8 mouse cellular contexts compared by ENCODE assay signal in the genomic region with DNA sequence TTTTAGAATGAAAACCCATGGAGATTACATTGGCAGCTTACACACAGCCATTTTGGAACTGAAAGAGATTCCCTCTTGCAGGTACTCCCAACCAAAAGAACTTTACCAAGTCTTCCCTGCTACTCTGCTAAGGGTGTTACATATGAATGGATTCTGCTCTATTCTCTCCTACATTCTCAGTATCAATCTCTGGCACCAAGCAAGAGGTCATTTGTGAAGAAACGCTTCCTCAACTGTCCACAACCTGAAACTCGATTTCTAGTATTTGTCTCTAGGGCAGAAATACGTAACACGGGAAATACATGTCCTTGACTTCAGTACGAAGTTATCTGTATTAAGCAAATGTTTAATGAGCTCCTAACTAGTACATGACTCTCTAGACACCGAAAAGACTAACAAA. TPM values are rescaled to one million over a fixed set of nuclear protein-coding genes. Genes with fewer than 3 reads are reported as not detected.
DNase-seq lines count a peak whose midpoint lies in the region; ATAC-seq and TF ChIP-seq lines count a peak whose summit lies in the region.

No protein-coding gene starts in this region.

- intact Hi-C loops in left cerebral cortex, postnatal 25 days (cut with DNase I) = no loop called here

- no peak for TF ChIP-seq CTCF in lung, adult 2 months (IDR thresholded peaks at IDR 0.05; ENCODE audit: insufficient read depth, low read length)

- H3K9ac ChIP-seq in embryonic facial prominence, embryonic 13.5 days = peak overlapping the region; percentile 87; the same call in 1 of the 2 replicates
- H3K9ac ChIP-seq in neural tube, embryonic 15.5 days (replicated peaks) = 0 out of 2 replicates have a peak overlapping the region, but pooled peaks have one; percentile 59

- no peak for DNase-seq in lung, adult 2 months
- DNase-seq in lung, adult 18-20 months = no peak
- DNase-seq in limb, embryonic 10.5 days (ENCODE audit: low spot score) = no peak
- no peak for DNase-seq in left cerebral cortex, postnatal 25 days (ENCODE audit: low spot score in 2 of 2)
- no peak for DNase-seq in layer of hippocampus, adult 8-10 months (ENCODE audit: low spot score in 2 of 2)
- DNase-seq in yolk sac, embryonic 10.5 days (ENCODE audit: low spot score) = no peak

- TF ChIP-seq POLR2A in lung, adult 2 months (IDR thresholded peaks at IDR 0.05; ENCODE audit: borderline replicate concordance, extremely low read depth, low read depth, low read length) = no peak

- ATAC-seq in embryonic facial prominence, embryonic 13.5 days (ENCODE audit: insufficient number of reproducible peaks, insufficient read depth, low FRiP score, low TSS enrichment, low read depth) = no peak
- ATAC-seq in neural tube, embryonic 15.5 days (ENCODE audit: low FRiP score) = no peak

- H3K4me1 ChIP-seq in lung, adult 2 months (ENCODE audit: control insufficient read depth, insufficient read depth, low read length) = no peaks in the 10 kb centered on the region; the same call in 1 of the 2 replicates
- peaks cover 6% of the 10 kb centered on the region; the same call in 1 of the 2 replicates for H3K4me1 ChIP-seq in embryonic facial prominence, embryonic 13.5 days
- peaks cover 13% of the 10 kb centered on the region for H3K4me1 ChIP-seq in limb, embryonic 10.5 days
- peaks cover 8% of the 10 kb centered on the region for H3K4me1 ChIP-seq in neural tube, embryonic 15.5 days

- H3K4me2 ChIP-seq in embryonic facial prominence, embryonic 13.5 days = peak overlapping the region; percentile 62
- peak overlapping the region; percentile 59 for H3K4me2 ChIP-seq in neural tube, embryonic 15.5 days

- WGBS in lung, adult 2 months = 28% methylated on average over 6 of the region's 6 CpGs
- WGBS in embryonic facial prominence, embryonic 13.5 days = 54% methylated on average over 6 of the region's 6 CpGs
- 61% methylated on average over 6 of the region's 6 CpGs for WGBS in limb, embryonic 10.5 days
- WGBS in neural tube, embryonic 15.5 days = 57% methylated on average over 6 of the region's 6 CpGs

- no peaks in the 10 kb centered on the region for H3K27me3 ChIP-seq in embryonic facial prominence, embryonic 13.5 days
- H3K27me3 ChIP-seq in limb, embryonic 10.5 days (ENCODE audit: low read depth, poor library complexity, severe bottlenecking) = no peaks in the 10 kb centered on the region
- H3K27me3 ChIP-seq in neural tube, embryonic 15.5 days (replicated peaks) = no peaks in the 10 kb centered on the region

- H3K9me3 ChIP-seq in embryonic facial prominence, embryonic 13.5 days = no peaks in the 10 kb centered on the region
- H3K9me3 ChIP-seq in limb, embryonic 10.5 days (replicated peaks) = no peaks in the 10 kb centered on the region
- no peaks in the 10 kb centered on the region for H3K9me3 ChIP-seq in neural tube, embryonic 15.5 days (replicated peaks)

- H3K36me3 ChIP-seq in embryonic facial prominence, embryonic 13.5 days = peaks cover 7% of the 10 kb centered on the region; the same call in 1 of the 2 replicates
- peaks cover 13% of the 10 kb centered on the region; the same call in 1 of the 2 replicates for H3K36me3 ChIP-seq in limb, embryonic 10.5 days
- H3K36me3 ChIP-seq in neural tube, embryonic 15.5 days = no peaks in the 10 kb centered on the region

- peak overlapping the region; percentile 87 for H3K4me3 ChIP-seq in lung, adult 2 months (replicated peaks; ENCODE audit: extremely low read depth, low read depth, low read length)
- H3K4me3 ChIP-seq in embryonic facial prominence, embryonic 13.5 days = peak overlapping the region; percentile 65
- H3K4me3 ChIP-seq in limb, embryonic 10.5 days = peak overlapping the region; percentile 79
- peak overlapping the region; percentile 61 for H3K4me3 ChIP-seq in neural tube, embryonic 15.5 days (replicated peaks)

- no peak overlapping the region for H3K27ac ChIP-seq in embryonic facial prominence, embryonic 13.5 days
- H3K27ac ChIP-seq in limb, embryonic 10.5 days = peak overlapping the region; percentile 94; the same call in 1 of the 2 replicates
- no peak overlapping the region for H3K27ac ChIP-seq in neural tube, embryonic 15.5 days (replicated peaks)

RNA-seq across cellular contexts. Expression of gene Mettl5, which starts 0.8 kb away (rescaled TPM):
- 4.0 and 4.6 TPM in 2 replicates for polyA plus RNA-seq in lung, adult 2 months (2012; rRNA removed)
- 41.1 and 45.6 TPM in 2 replicates for polyA plus RNA-seq in embryonic facial prominence, embryonic 13.5 days (2015; fragmentation: Nextera tagmentation; extraction: Ambion mirVana)
- 44.5 and 47.3 TPM in 2 replicates for polyA plus RNA-seq in limb, embryonic 10.5 days (2016; fragmentation: Nextera tagmentation; extraction: Ambion mirVana)
- 30.3 and 34.6 TPM in 2 replicates for polyA plus RNA-seq in neural tube, embryonic 15.5 days (2015; fragmentation: Nextera tagmentation; extraction: Ambion mirVana)
- total RNA-seq in left cerebral cortex, postnatal 25 days (2021) = 10 to 100 TPM; 10.5 to 14.2 TPM
- total RNA-seq in layer of hippocampus, adult 8-10 months (2022) = 10 to 100 TPM; 12.9 to 17.8 (median 15.4) TPM

RNA-seq across cellular contexts. Expression of gene Ubr3, which starts 12.5 kb away (rescaled TPM):
- polyA plus RNA-seq in lung, adult 2 months (2012; rRNA removed) = 10.2 and 14.3 TPM in 2 replicates
- polyA plus RNA-seq in embryonic facial prominence, embryonic 13.5 days (2015; fragmentation: Nextera tagmentation; extraction: Ambion mirVana) = 16.7 and 17.1 TPM in 2 replicates
- polyA plus RNA-seq in limb, embryonic 10.5 days (2016; fragmentation: Nextera tagmentation; extraction: Ambion mirVana) = 13.6 and 13.8 TPM in 2 replicates
- polyA plus RNA-seq in neural tube, embryonic 15.5 days (2015; fragmentation: Nextera tagmentation; extraction: Ambion mirVana) = 15.2 and 17.7 TPM in 2 replicates
- total RNA-seq in left cerebral cortex, postnatal 25 days (2021) = 100 to 1,000 TPM; 137 to 146 TPM
- total RNA-seq in layer of hippocampus, adult 8-10 months (2022) = 100 to 1,000 TPM; 108 to 133 (median 128) TPM

RNA-seq across cellular contexts. Expression of gene Ssb, which starts 23.2 kb away (rescaled TPM):
- 1.7 and 4.2 TPM in 2 replicates for polyA plus RNA-seq in lung, adult 2 months (2012; rRNA removed)
- polyA plus RNA-seq in embryonic facial prominence, embryonic 13.5 days (2015; fragmentation: Nextera tagmentation; extraction: Ambion mirVana) = 396 and 412 TPM in 2 replicates
- polyA plus RNA-seq in limb, embryonic 10.5 days (2016; fragmentation: Nextera tagmentation; extraction: Ambion mirVana) = 322 and 347 TPM in 2 replicates
- 263 and 279 TPM in 2 replicates for polyA plus RNA-seq in neural tube, embryonic 15.5 days (2015; fragmentation: Nextera tagmentation; extraction: Ambion mirVana)
- total RNA-seq in left cerebral cortex, postnatal 25 days (2021) = 100 to 1,000 TPM; 119 to 125 TPM
- 100 to 1,000 TPM; 107 to 135 (median 129) TPM for total RNA-seq in layer of hippocampus, adult 8-10 months (2022)

Comparison
In these comparisons a context has a peak if more than half of its experiments do, and no peak if none do; other contexts are left out.
1. RNA of gene Ssb, which starts 23.2 kb away (polyA plus RNA-seq): 396 to 412 TPM in embryonic facial prominence, embryonic 13.5 days, 322 to 347 TPM in limb, embryonic 10.5 days and 263 to 279 TPM in neural tube, embryonic 15.5 days; 1.7 to 4.2 TPM in lung, adult 2 months; every median in the first group is over 10 times any median in the second.
2. Peak in every context shown above with its lines, with median percentiles within 50 percentile points of each other: H3K4me3 ChIP-seq.